Mouse (Mus musculus): ENCODE data around the gene Agbl2. TPM values are rescaled to one million over a fixed set of nuclear protein-coding genes. Genes with fewer than 3 reads are reported as not detected.

Gene Agbl2
- 0.56 and 0.65 TPM in 2 replicates for polyA plus RNA-seq (2012; rRNA removed)

DNA sequence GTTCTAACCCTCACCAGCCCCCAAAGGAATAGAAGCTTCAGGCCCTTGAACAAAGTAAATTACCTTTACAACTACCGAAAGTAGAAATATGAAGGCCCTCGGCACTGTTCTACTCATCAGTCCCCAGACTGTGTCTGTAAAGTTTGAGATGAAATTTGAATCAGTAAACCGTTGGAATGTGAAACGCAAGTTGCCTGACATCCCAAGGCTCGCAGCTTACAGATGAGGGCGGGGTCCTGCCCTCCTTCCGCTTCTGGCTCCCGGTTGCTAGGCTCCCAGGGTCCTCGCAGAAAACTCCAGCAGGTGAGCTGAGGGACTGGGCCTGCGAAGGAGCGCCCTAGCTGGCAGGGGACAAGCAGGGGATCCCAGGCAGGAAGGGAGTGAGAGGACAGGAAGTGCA lies at the start of gene Agbl2:
Gene Agbl2, plus strand, starts transcription at position 270 of the 400 bp plus-strand sequence.
- 10% methylated on average over 11 of the region's 11 CpGs for WGBS
- DNase-seq, result no peak
- TF ChIP-seq POLR2A (IDR thresholded peaks at IDR 0.05; ENCODE audit: low read depth, low read length) (no peak), CTCF (conservative IDR thresholded peaks at IDR 0.05; ENCODE audit: insufficient read depth, insufficient read length, low read depth, low read length) (no peak)
- Histone ChIP-seq H3K4me1 (ENCODE audit: control insufficient read depth, insufficient read depth, low read length) (no peaks in the 10 kb centered on the region), H3K36me3 (ENCODE audit: control insufficient read depth, insufficient read depth, low read length) (peaks cover 8% of the 10 kb centered on the region), H3K4me3 (ENCODE audit: insufficient read depth, low read depth, low read length) (peak within 1 kb of the TSS; percentile 52), H3K27ac (ENCODE audit: insufficient read depth, low read depth, low read length) (no peak within 1 kb of the TSS), H3K27me3 (replicated peaks; ENCODE audit: control insufficient read depth, insufficient read depth, low read length) (no peaks in the 10 kb centered on the region)

DNA sequence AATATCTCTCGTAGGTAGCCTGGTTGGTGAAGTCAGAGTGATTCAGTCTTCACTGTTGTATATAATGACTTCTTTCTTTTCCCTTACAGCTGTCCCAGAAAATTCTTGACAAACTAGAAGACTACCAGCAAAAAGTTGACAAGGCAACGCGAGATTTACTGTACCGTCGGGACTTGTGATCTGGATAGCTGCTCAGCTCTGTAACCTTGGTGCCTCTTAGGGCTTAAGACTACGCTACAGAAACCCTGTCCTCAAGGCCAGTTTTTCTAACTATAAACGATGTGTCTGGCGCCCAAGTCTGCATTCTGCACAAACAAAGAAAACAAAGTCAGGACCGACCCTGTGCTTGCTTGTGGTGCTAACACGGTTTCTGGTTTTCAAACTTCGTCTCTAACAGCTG lies 47.2 kb upstream of the Agbl2 start:
- no peak overlapping the region for H3K4me3 ChIP-seq (ENCODE audit: insufficient read depth, low read depth, low read length)
- TF ChIP-seq POLR2A (IDR thresholded peaks at IDR 0.05; ENCODE audit: low read depth, low read length) (no peak), CTCF (conservative IDR thresholded peaks at IDR 0.05; ENCODE audit: insufficient read depth, insufficient read length, low read depth, low read length) (no peak)
- no peak overlapping the region for H3K27ac ChIP-seq (ENCODE audit: insufficient read depth, low read depth, low read length)
- no peak for DNase-seq
- peaks cover 3% of the 10 kb centered on the region for H3K36me3 ChIP-seq (ENCODE audit: control insufficient read depth, insufficient read depth, low read length)
- H3K27me3 ChIP-seq (replicated peaks; ENCODE audit: control insufficient read depth, insufficient read depth, low read length), result no peaks in the 10 kb centered on the region
- H3K4me1 ChIP-seq (ENCODE audit: control insufficient read depth, insufficient read depth, low read length), result 0 out of 2 replicates have a peak, but pooled peaks cover 2% of the 10 kb centered on the region
- 90% methylated on average over 11 of the region's 11 CpGs for WGBS

GRCm38 (mm10) chr2:90738801-90739200 lies 43.7 kb upstream of the Agbl2 start:
- 91% methylated on average over 3 of the region's 3 CpGs for WGBS
- H3K36me3 ChIP-seq (ENCODE audit: control insufficient read depth, insufficient read depth, low read length), result no peaks in the 10 kb centered on the region
- no peaks in the 10 kb centered on the region for H3K27me3 ChIP-seq (replicated peaks; ENCODE audit: control insufficient read depth, insufficient read depth, low read length)
- DNase-seq, result no peak
- no peak overlapping the region for H3K4me3 ChIP-seq (ENCODE audit: insufficient read depth, low read depth, low read length)
- no peak for TF ChIP-seq POLR2A (IDR thresholded peaks at IDR 0.05; ENCODE audit: low read depth, low read length)
- no peak for TF ChIP-seq CTCF (conservative IDR thresholded peaks at IDR 0.05; ENCODE audit: insufficient read depth, insufficient read length, low read depth, low read length)
- H3K4me1 ChIP-seq (ENCODE audit: control insufficient read depth, insufficient read depth, low read length), result 0 out of 2 replicates have a peak, but pooled peaks cover 2% of the 10 kb centered on the region
- H3K27ac ChIP-seq (ENCODE audit: insufficient read depth, low read depth, low read length), result no peak overlapping the region

- TF ChIP-seq CTCF (conservative IDR thresholded peaks at IDR 0.05; ENCODE audit: insufficient read depth, insufficient read length, low read depth, low read length) (no peak), POLR2A (IDR thresholded peaks at IDR 0.05; ENCODE audit: low read depth, low read length) (no peak)
- 92% methylated on average over 3 of the region's 3 CpGs for WGBS
- peak overlapping the region; percentile 56 for H3K27ac ChIP-seq (ENCODE audit: insufficient read depth, low read depth, low read length)
- no peak for DNase-seq
- 0 out of 2 replicates have a peak, but pooled peaks cover 2% of the 10 kb centered on the region for H3K4me1 ChIP-seq (ENCODE audit: control insufficient read depth, insufficient read depth, low read length)
- no peaks in the 10 kb centered on the region for H3K27me3 ChIP-seq (replicated peaks; ENCODE audit: control insufficient read depth, insufficient read depth, low read length)
- H3K4me3 ChIP-seq (ENCODE audit: insufficient read depth, low read depth, low read length), result no peak overlapping the region
- no peaks in the 10 kb centered on the region for H3K36me3 ChIP-seq (ENCODE audit: control insufficient read depth, insufficient read depth, low read length)
These were observed 43.2 kb upstream of the Agbl2 start for GRCm38 (mm10) chr2:90739327-90739726.

- peak overlapping the region; percentile 72 for H3K27ac ChIP-seq (ENCODE audit: insufficient read depth, low read depth, low read length)
- H3K4me3 ChIP-seq (ENCODE audit: insufficient read depth, low read depth, low read length), result no peak overlapping the region
- H3K4me1 ChIP-seq (ENCODE audit: control insufficient read depth, insufficient read depth, low read length), result 0 out of 2 replicates have a peak, but pooled peaks cover 2% of the 10 kb centered on the region
- TF ChIP-seq POLR2A (IDR thresholded peaks at IDR 0.05; ENCODE audit: low read depth, low read length), result no peak
- TF ChIP-seq CTCF (conservative IDR thresholded peaks at IDR 0.05; ENCODE audit: insufficient read depth, insufficient read length, low read depth, low read length), result no peak
- 66% methylated on average over 5 of the region's 5 CpGs for WGBS
- no peaks in the 10 kb centered on the region for H3K27me3 ChIP-seq (replicated peaks; ENCODE audit: control insufficient read depth, insufficient read depth, low read length)
- peak; percentile 86 for DNase-seq
- no peaks in the 10 kb centered on the region for H3K36me3 ChIP-seq (ENCODE audit: control insufficient read depth, insufficient read depth, low read length)
These were observed 42.6 kb upstream of the Agbl2 start for GRCm38 (mm10) chr2:90739921-90740320.

DNA sequence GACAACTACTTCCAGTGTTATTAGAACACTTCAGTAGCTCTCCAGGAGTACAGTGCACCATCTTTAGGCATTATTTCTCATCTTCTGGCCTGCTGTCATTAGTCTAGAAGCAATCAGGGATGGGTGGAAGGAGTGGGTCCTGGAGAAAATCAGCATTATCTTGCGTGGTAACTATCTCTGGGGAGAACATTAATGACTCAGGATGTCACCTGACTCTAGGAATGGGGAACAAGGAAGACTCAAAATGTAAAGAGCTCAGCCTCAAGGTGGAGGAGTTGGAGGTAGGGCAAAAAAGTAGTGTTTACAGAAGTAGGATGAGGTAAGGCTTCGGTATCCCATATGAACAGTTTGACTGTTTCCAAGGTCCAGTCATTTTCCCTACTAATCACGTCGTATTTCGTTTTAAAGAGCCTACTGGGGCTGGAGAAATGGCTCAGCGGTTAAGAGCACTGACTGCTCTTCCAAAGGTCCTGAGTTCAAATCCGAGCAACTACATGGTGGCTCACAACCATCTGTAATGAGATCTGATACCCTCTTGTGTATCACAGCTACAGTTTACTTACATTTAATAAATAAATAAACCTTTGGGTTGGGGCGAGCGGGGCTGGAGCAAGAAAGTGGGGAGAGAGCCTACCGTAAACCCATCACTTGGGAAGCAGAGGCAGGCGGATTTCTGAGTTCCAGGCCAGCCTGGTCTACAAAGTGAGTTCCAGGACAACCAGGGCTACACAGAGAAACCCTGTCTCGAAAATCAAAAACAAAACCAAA lies 38.1 kb upstream of the Agbl2 start:
- TF ChIP-seq CTCF (conservative IDR thresholded peaks at IDR 0.05; ENCODE audit: insufficient read depth, insufficient read length, low read depth, low read length) (no peak), POLR2A (IDR thresholded peaks at IDR 0.05; ENCODE audit: low read depth, low read length) (no peak)
- H3K4me1 ChIP-seq (ENCODE audit: control insufficient read depth, insufficient read depth, low read length), result peaks cover 3% of the 10 kb centered on the region; the same call in 1 of the 2 replicates
- no peak for DNase-seq
- peak overlapping the region; percentile 52 for H3K4me3 ChIP-seq (ENCODE audit: insufficient read depth, low read depth, low read length)
- H3K27me3 ChIP-seq (replicated peaks; ENCODE audit: control insufficient read depth, insufficient read depth, low read length), result no peaks in the 10 kb centered on the region
- peaks cover 3% of the 10 kb centered on the region; the same call in 1 of the 2 replicates for H3K36me3 ChIP-seq (ENCODE audit: control insufficient read depth, insufficient read depth, low read length)
- peak overlapping the region; percentile 69 for H3K27ac ChIP-seq (ENCODE audit: insufficient read depth, low read depth, low read length)
- 63% methylated on average over 12 of the region's 12 CpGs for WGBS

DNA sequence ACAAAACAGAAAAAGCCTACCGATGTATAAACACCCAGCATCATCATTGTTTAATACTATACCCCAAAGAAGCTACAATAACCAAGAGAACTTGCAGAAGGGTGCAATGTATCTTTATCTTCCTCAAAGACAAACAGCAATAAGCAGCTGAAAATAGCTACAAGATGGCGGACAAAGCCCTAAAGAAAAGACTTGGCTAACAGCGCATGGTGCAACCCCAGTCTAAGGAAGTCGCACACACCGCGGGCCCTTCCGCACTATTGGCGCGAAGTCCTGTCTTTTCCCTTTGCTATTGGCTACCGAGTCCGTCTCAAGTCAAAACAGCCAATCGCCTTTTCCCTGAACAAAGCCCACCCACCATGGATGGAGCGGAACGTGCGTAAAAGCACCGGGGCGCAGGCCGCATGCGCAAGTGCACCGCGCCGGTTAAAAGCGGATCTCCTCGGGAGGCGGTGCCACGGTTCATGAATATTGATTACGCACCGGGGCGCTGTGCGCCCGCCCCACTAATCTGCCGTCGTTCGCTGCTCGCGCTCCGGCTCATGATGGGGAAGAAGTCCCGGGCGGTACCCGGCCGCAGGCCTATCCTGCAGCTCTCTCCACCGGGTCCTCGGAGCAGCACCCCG lies 37.4 kb upstream of the Agbl2 start, which contains the start of gene Fnbp4:
Gene Fnbp4, plus strand, starts transcription at position 318 of the 626 bp plus-strand sequence.
- under 1% methylated on average over 44 of the region's 44 CpGs for WGBS
- Histone ChIP-seq H3K4me3 (ENCODE audit: insufficient read depth, low read depth, low read length) (peak within 1 kb of the TSS; percentile 86), H3K27me3 (replicated peaks; ENCODE audit: control insufficient read depth, insufficient read depth, low read length) (no peaks in the 10 kb centered on the region), H3K27ac (ENCODE audit: insufficient read depth, low read depth, low read length) (peak within 1 kb of the TSS; percentile 92), H3K36me3 (ENCODE audit: control insufficient read depth, insufficient read depth, low read length) (peaks cover 3% of the 10 kb centered on the region; the same call in 1 of the 2 replicates), H3K4me1 (ENCODE audit: control insufficient read depth, insufficient read depth, low read length) (peaks cover 6% of the 10 kb centered on the region; the same call in 1 of the 2 replicates)
- peak; percentile 100 for DNase-seq
- peak; percentile 10 for TF ChIP-seq POLR2A (IDR thresholded peaks at IDR 0.05; ENCODE audit: low read depth, low read length)
- no peak for TF ChIP-seq CTCF (conservative IDR thresholded peaks at IDR 0.05; ENCODE audit: insufficient read depth, insufficient read length, low read depth, low read length)

Data from kidney, adult 2 months (tissue).